Comparison of ENCODE assay signal across 8 mouse cellular contexts in the genomic region with DNA sequence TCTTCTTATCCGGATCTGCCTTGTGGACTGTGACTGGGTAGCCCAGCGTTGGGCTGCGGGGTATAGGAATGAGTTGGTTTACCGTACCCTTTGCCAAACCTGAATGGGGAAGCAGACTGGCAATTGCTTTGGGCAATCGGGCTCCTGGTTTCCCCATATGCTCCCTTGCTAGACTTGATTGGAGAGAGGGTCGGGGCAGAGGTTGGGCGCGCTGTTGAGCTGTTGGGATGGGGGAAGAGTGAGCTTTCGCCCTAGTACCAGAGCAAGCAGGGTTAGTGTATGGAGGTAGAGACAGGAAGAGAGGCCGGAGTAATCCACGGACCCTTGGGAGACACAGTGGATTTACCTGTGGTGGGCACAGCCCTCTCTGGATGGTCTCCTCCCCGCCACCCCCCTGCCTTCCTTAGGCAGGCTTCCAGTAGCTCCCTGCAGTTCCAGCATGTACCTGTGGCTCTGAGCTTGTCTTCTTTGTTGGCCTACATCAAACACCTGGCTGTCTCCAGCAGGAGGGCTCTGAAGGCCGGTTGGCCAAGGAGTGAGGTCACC. TPM values are rescaled to one million over a fixed set of nuclear protein-coding genes. Genes with fewer than 3 reads are reported as not detected.
DNase-seq lines count a peak whose midpoint lies in the region; ATAC-seq and TF ChIP-seq lines count a peak whose summit lies in the region.

No protein-coding gene starts in this region.

- peak; percentile 41 for DNase-seq in lung, adult 2 months
- DNase-seq in lung, postnatal 36 days, result no peak
- peak; percentile 73 to 75 for DNase-seq in cerebellum, postnatal 25 days
- no peak for DNase-seq in hindbrain, embryonic 11.5 days (ENCODE audit: low spot score)
- no peak for DNase-seq in thymus, adult 18-20 months

- H3K9ac ChIP-seq in hindbrain, embryonic 11.5 days (ENCODE audit: low read depth, low read length), result peak overlapping the region; percentile 78
- H3K9ac ChIP-seq in liver, embryonic 16.5 days (ENCODE audit: low read depth, low read length), result peak overlapping the region; percentile 65

- TF ChIP-seq CTCF in lung, adult 2 months (IDR thresholded peaks at IDR 0.05; ENCODE audit: insufficient read depth, low read length), result no peak
- TF ChIP-seq CTCF in small intestine, adult 2 months (IDR thresholded peaks at IDR 0.05; ENCODE audit: extremely low read depth, insufficient read length, insufficient replicate concordance, low read depth, low read length), result no peak

- H3K27ac ChIP-seq in hindbrain, embryonic 11.5 days (ENCODE audit: low read depth, low read length), result 0 out of 2 replicates have a peak overlapping the region, but pooled peaks have one; percentile 86
- peak overlapping the region; percentile 86 for H3K27ac ChIP-seq in liver, embryonic 16.5 days (ENCODE audit: low read length)
- H3K27ac ChIP-seq in small intestine, adult 2 months (ENCODE audit: insufficient read depth, low read depth, low read length), result peak overlapping the region; percentile 63

- peak overlapping the region; percentile 87 for H3K4me2 ChIP-seq in hindbrain, embryonic 11.5 days (replicated peaks; ENCODE audit: low read depth, low read length)
- H3K4me2 ChIP-seq in liver, embryonic 16.5 days (ENCODE audit: low read depth, low read length), result peak overlapping the region; percentile 63

- no peaks in the 10 kb centered on the region for H3K27me3 ChIP-seq in hindbrain, embryonic 11.5 days (ENCODE audit: control insufficient read depth, insufficient read depth, low read length)
- peaks cover 23% of the 10 kb centered on the region for H3K27me3 ChIP-seq in liver, embryonic 16.5 days (ENCODE audit: control insufficient read depth, insufficient read depth, low read depth, low read length)
- H3K27me3 ChIP-seq in small intestine, adult 2 months (ENCODE audit: control insufficient read depth, insufficient read depth, low read length), result peaks cover 11% of the 10 kb centered on the region

- WGBS in lung, adult 2 months, result 23% methylated on average over 13 of the region's 13 CpGs
- WGBS in hindbrain, embryonic 11.5 days, result 4% methylated on average over 13 of the region's 13 CpGs
- 11% methylated on average over 13 of the region's 13 CpGs for WGBS in liver, embryonic 16.5 days (ENCODE audit: insufficient replicate concordance)
- WGBS in small intestine, adult 2 months, result 22% methylated on average over 13 of the region's 13 CpGs

- H3K9me3 ChIP-seq in hindbrain, embryonic 11.5 days (ENCODE audit: control insufficient read depth, low read length), result no peaks in the 10 kb centered on the region
- no peaks in the 10 kb centered on the region for H3K9me3 ChIP-seq in liver, embryonic 16.5 days (replicated peaks; ENCODE audit: control insufficient read depth, low read length)

- TF ChIP-seq POLR2A in lung, adult 2 months (IDR thresholded peaks at IDR 0.05; ENCODE audit: borderline replicate concordance, extremely low read depth, low read depth, low read length), result no peak
- TF ChIP-seq POLR2A in small intestine, adult 2 months (IDR thresholded peaks at IDR 0.05; ENCODE audit: low read depth, low read length), result no peak

- peak overlapping the region; percentile 79 for H3K4me3 ChIP-seq in lung, adult 2 months (replicated peaks; ENCODE audit: extremely low read depth, low read depth, low read length)
- H3K4me3 ChIP-seq in hindbrain, embryonic 11.5 days (ENCODE audit: low read depth, low read length), result peak overlapping the region; percentile 64
- peak overlapping the region; percentile 64 for H3K4me3 ChIP-seq in liver, embryonic 16.5 days (ENCODE audit: low read depth, low read length)
- H3K4me3 ChIP-seq in small intestine, adult 2 months (ENCODE audit: low read depth, low read length), result peak overlapping the region; percentile 64

- no peaks in the 10 kb centered on the region for H3K36me3 ChIP-seq in hindbrain, embryonic 11.5 days (ENCODE audit: control insufficient read depth, insufficient read depth, low read length)
- no peaks in the 10 kb centered on the region for H3K36me3 ChIP-seq in liver, embryonic 16.5 days (ENCODE audit: control insufficient read depth, insufficient read depth)
- no peaks in the 10 kb centered on the region for H3K36me3 ChIP-seq in small intestine, adult 2 months (ENCODE audit: control insufficient read depth, insufficient read depth, low read length)

- peak; percentile 13; the same call in 1 of the 2 replicates for ATAC-seq in hindbrain, embryonic 11.5 days (ENCODE audit: low FRiP score)
- ATAC-seq in liver, embryonic 16.5 days (ENCODE audit: low read depth), result no peak
- no peak for ATAC-seq in CD4-positive, CD25-positive, alpha-beta regulatory T cell, adult 4 months

- H3K4me1 ChIP-seq in lung, adult 2 months (ENCODE audit: control insufficient read depth, insufficient read depth, low read length), result peaks cover 2% of the 10 kb centered on the region; the same call in 1 of the 2 replicates
- peaks cover 4% of the 10 kb centered on the region; the same call in 1 of the 2 replicates for H3K4me1 ChIP-seq in hindbrain, embryonic 11.5 days (replicated peaks; ENCODE audit: control insufficient read depth, insufficient read depth, low read length)
- no peaks in the 10 kb centered on the region for H3K4me1 ChIP-seq in liver, embryonic 16.5 days (ENCODE audit: control insufficient read depth, low read depth, low read length)
- H3K4me1 ChIP-seq in small intestine, adult 2 months (ENCODE audit: control insufficient read depth, insufficient read depth, insufficient read length, low read length), result no peaks in the 10 kb centered on the region

RNA-seq across cellular contexts. Expression of a gene that starts 1.3 kb away (rescaled TPM):
- polyA plus RNA-seq in lung, adult 2 months (2012; rRNA removed), result 78.2 and 94.2 TPM in 2 replicates
- 17.2 and 18.4 TPM in 2 replicates for polyA plus RNA-seq in hindbrain, embryonic 11.5 days (2014; fragmentation: Nextera tagmentation; extraction: Ambion mirVana)
- 24.7 and 27.8 TPM in 2 replicates for polyA plus RNA-seq in liver, embryonic 16.5 days (2015; fragmentation: Nextera tagmentation; extraction: Ambion mirVana)
- 14.1 and 16.0 TPM in 2 replicates for polyA plus RNA-seq in small intestine, adult 2 months (2012; rRNA removed)
- under 1 TPM; 0.22 to 0.86 TPM for polyA plus RNA-seq in CD4-positive, CD25-positive, alpha-beta regulatory T cell, adult 4 months (2017; shearing (Covaris generic))

RNA-seq across cellular contexts. Expression of a gene that starts 57.5 kb away (rescaled TPM):
- polyA plus RNA-seq in lung, adult 2 months (2012; rRNA removed), result not detected in 2 replicates
- polyA plus RNA-seq in hindbrain, embryonic 11.5 days (2014; fragmentation: Nextera tagmentation; extraction: Ambion mirVana), result not detected in 2 replicates
- 0.05 TPM in 1 of 2 replicates, not detected in the other for polyA plus RNA-seq in liver, embryonic 16.5 days (2015; fragmentation: Nextera tagmentation; extraction: Ambion mirVana)
- not detected in 2 replicates for polyA plus RNA-seq in small intestine, adult 2 months (2012; rRNA removed)
- polyA plus RNA-seq in CD4-positive, CD25-positive, alpha-beta regulatory T cell, adult 4 months (2017; shearing (Covaris generic)), result not detected

Comparison
In these comparisons a context has a peak if more than half of its experiments do, and no peak if none do; other contexts are left out.
1. DNase-seq: peak in lung, adult 2 months (single experiment) and cerebellum, postnatal 25 days (2 of 2); none in lung, postnatal 36 days (single experiment), hindbrain, embryonic 11.5 days (single experiment) and thymus, adult 18-20 months (0 of 2).
2. Peak in every context shown above with its lines, with median percentiles within 50 percentile points of each other: H3K4me3 ChIP-seq and H3K27ac ChIP-seq.